Mouse (Mus musculus): ENCODE data around the gene Atp6v1g2.

DNA sequence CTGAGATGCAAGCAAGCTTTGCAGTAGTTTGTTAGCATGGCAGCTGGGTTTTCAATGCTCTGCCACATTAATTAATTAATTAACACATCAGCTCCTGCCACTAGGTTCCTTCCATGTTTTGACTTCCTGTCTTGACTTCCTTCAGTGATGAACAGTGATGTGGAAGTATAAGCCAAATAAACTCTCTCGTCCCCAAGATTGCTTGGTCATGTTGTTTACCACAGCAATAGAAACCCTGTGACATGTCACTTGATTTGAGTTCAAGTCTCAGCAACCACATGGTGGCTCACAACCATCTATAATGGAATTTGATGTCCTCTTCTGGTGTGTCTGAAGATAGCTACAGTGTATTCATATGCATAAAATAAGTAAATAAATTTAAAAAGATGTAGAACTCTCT lies 23.9 kb downstream of the Atp6v1g2 start:
- TF ChIP-seq CTCF (IDR thresholded peaks at IDR 0.05; ENCODE audit: borderline replicate concordance, insufficient read depth, low read depth, low read length): no peak
- TF ChIP-seq POLR2A (IDR thresholded peaks at IDR 0.05; ENCODE audit: borderline replicate concordance, insufficient read depth, low read length): no peak

Data from cerebellum, adult 2 months (tissue).